Mouse (Mus musculus) liver, postnatal 0 days (tissue): ENCODE data around the gene Cbfa2t3. TPM values are rescaled to one million over a fixed set of nuclear protein-coding genes. Genes with fewer than 3 reads are reported as not detected.

Experiments used
- ATAC-seq: fragments of 200-750 bp; cut with Nextera tagmentation; 2 replicates; pipeline ENCODE4 v1.8.0; 2017; ENCODE audit warnings: mild to moderate bottlenecking, moderate library complexity
- DNase-seq: peaks from one replicate; pipeline ENCODE4 v3.0.0-alpha.2; 2016
- H3K27ac ChIP-seq: fragments of 300-500 bp; sonication (generic); 2 replicates; pipeline ENCODE4 v1.5.1; 2014; ENCODE audit warnings: antibody characterized with exemption, moderate library complexity, mild to moderate bottlenecking, low read depth
- H3K27me3 ChIP-seq: fragments of 300-500 bp; sonication (generic); 2 replicates; pipeline ENCODE4 v1.6.1; 2014; ENCODE audit warnings: low read length, control low read depth, mixed read lengths; ENCODE audit not compliant: insufficient read depth
- H3K36me3 ChIP-seq: fragments of 300-500 bp; sonication (generic); replicated peaks from 2 replicates; pipeline ENCODE4 v1.6.1; 2014; ENCODE audit warnings: mild to moderate bottlenecking, control low read depth, low read length, moderate library complexity, mixed read lengths; ENCODE audit not compliant: insufficient read depth
- H3K4me1 ChIP-seq: fragments of 300-500 bp; sonication (generic); 2 replicates; pipeline ENCODE4 v1.6.1; 2014; ENCODE audit warnings: antibody characterized with exemption, mild to moderate bottlenecking, control low read depth; ENCODE audit not compliant: insufficient read depth
- H3K4me2 ChIP-seq: fragments of 300-500 bp; sonication (generic); 2 replicates; pipeline ENCODE4 v1.6.1; 2014; ENCODE audit warnings: low read depth, mild to moderate bottlenecking, low read length, moderate library complexity, mixed read lengths
- H3K4me3 ChIP-seq: fragments of 300-500 bp; sonication (generic); 2 replicates; pipeline ENCODE4 v1.5.1; 2014; ENCODE audit warnings: low read depth, low read length
- H3K9ac ChIP-seq: fragments of 300-500 bp; sonication (generic); replicated peaks from 2 replicates; pipeline ENCODE4 v1.6.1; 2014; ENCODE audit warnings: mild to moderate bottlenecking, moderate library complexity
- H3K9me3 ChIP-seq: fragments of 300-500 bp; sonication (generic); 2 replicates; pipeline ENCODE4 v1.6.1; 2016; ENCODE audit warnings: mild to moderate bottlenecking, control low read depth, low read length, mixed read lengths
- CTCF ChIP-seq: sonication (generic); IDR thresholded peaks from 2 replicates; pipeline ENCODE4 v1.5.1; 2016; ENCODE audit warnings: antibody characterized with exemption, low read depth
- EP300 ChIP-seq: IDR thresholded peaks from 2 replicates; pipeline ENCODE4 v1.6.1; 2016; ENCODE audit warnings: antibody characterized with exemption, low read depth, mild to moderate bottlenecking
- WGBS: fragments of 180-500 bp; shearing (Covaris S2); extraction: QIAGEN DNeasy Blood & Tissue Kit; methylation state at CpG from one replicate; pipeline ENCODE4 v1.1.7; 2014; ENCODE audit not compliant: insufficient replicate concordance; 5-methylcytosine and 5-hydroxymethylcytosine counted together
- polyA plus RNA-seq: library from polyadenylated mRNA; unstranded; fragments of >200 nt; fragmentation: Nextera tagmentation; extraction: Ambion mirVana; gene quantifications from 2 replicates; pipeline ENCODE4 v1.2.1, GENCODE M21; 2015

Gene Cbfa2t3
- polyA plus RNA-seq, 1 experiment from 2014 or later: 2.4 TPM

DNA sequence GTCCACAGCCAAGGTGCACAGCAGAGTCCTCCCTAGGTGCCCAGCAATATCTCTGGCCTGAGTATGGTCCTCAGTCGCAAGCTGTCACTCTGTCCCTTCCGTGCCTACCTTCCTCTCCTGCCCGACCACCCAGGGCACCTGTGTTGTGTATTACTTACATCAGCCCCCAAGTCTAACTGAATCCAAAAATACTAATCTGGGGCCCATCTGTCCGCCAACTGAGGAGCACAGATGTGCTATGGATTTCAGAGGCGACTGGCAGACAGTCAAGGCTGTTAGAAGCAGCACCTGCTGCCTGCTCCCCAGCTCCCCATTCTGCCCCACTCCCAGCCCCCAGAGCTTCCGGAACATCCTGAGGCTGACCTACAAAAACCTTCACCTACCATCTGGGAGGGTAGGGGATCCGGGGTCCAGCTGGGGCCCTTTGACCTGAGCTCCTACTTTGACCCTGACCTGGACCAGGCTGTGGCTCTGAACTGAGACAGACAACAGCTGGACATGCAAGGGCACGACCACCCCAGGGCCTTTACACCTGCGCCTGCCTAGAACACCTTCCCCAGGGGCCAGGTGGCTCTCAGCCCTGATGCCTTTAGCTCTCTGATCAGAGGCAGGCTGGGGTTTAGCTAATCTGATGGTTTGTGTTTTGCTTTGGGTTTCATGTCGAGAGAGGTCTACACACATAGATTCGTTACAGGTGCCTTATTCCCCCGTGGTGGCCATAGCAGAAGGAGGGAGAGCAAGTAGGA is 13.7 kb upstream of the Cbfa2t3 start:
- peak overlapping the region; percentile 11; the same call in 1 of the 2 replicates for H3K9ac ChIP-seq
- H3K4me2 ChIP-seq: peak overlapping the region; percentile 16; the same call in 1 of the 2 replicates
- no peak overlapping the region for H3K4me3 ChIP-seq
- whole genome bisulfite sequencing: 42% methylated on average over 12 of the region's 12 CpGs
- H3K9me3 ChIP-seq: no peaks in the 10 kb centered on the region
- peak; percentile 13; the same call in 1 of the 2 replicates for ATAC-seq
- DNase-seq: no peak
- no peak overlapping the region for H3K27ac ChIP-seq
- no peaks in the 10 kb centered on the region for H3K36me3 ChIP-seq
- TF ChIP-seq CTCF (no peak), EP300 (no peak)
- H3K27me3 ChIP-seq: peaks cover 10% of the 10 kb centered on the region
- peaks cover 28% of the 10 kb centered on the region for H3K4me1 ChIP-seq

DNA sequence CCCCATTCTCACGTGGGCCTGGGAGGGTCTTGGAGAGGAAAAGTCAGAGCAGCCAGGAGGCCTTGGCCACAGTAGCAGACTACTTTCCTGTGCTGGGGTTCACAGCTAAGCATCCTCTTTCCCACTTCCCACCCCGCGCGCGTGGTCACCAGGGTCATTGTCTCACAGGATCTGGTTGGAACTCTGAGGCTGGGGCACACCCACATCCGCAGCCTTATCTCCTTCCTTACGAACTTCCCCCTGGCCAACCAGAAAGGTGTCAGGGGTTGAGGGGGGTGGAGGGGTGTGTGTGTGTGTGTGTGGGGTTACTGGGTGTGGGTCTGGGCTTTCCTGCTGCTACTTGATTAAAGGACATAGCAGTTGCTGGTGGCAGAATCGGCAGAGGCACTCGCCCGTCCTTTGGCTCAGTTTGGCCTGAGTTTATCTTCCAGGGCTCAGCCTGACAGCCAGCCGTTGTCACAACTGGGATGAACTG is 13.0 kb upstream of the Cbfa2t3 start:
- Histone ChIP-seq H3K4me3 (no peak overlapping the region), H3K9ac (peak overlapping the region; percentile 11; the same call in 1 of the 2 replicates), H3K36me3 (no peaks in the 10 kb centered on the region), H3K27me3 (peaks cover 10% of the 10 kb centered on the region), H3K27ac (no peak overlapping the region), H3K9me3 (no peaks in the 10 kb centered on the region), H3K4me2 (peak overlapping the region; percentile 16), H3K4me1 (peaks cover 28% of the 10 kb centered on the region)
- ATAC-seq (peak; percentile 69), DNase-seq (peak; percentile 63)
- WGBS: 23% methylated on average over 11 of the region's 11 CpGs
- TF ChIP-seq CTCF (no peak), EP300 (peak; percentile 86)

DNA sequence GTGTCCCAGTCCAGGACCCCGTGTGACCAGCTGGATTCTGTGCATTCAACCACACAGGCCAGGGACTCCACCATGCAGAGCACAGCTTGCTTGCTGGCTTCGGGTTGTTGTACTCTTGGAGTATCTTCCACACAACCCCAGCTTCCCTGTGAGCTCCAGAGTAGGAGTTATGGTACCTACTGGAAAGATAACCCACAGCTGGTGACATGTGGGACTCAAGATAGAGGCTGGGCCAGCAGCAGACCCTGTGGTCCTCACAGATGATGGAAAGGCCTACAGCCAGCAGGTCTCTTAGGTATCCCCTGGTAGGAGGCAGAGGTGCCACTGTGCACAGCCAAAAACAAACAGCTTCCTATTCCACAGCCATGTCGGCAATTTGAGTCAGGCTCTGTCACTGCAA is 12.6 kb upstream of the Cbfa2t3 start:
- TF ChIP-seq EP300: no peak
- TF ChIP-seq CTCF: no peak
- DNase-seq: no peak
- Histone ChIP-seq H3K9me3 (no peaks in the 10 kb centered on the region), H3K9ac (no peak overlapping the region), H3K4me1 (peaks cover 28% of the 10 kb centered on the region), H3K27ac (no peak overlapping the region), H3K4me2 (peak overlapping the region; percentile 16; the same call in 1 of the 2 replicates), H3K27me3 (peaks cover 6% of the 10 kb centered on the region), H3K4me3 (no peak overlapping the region), H3K36me3 (no peaks in the 10 kb centered on the region)
- WGBS: 36% methylated on average over 3 of the region's 3 CpGs
- ATAC-seq: peak; percentile 6

DNA sequence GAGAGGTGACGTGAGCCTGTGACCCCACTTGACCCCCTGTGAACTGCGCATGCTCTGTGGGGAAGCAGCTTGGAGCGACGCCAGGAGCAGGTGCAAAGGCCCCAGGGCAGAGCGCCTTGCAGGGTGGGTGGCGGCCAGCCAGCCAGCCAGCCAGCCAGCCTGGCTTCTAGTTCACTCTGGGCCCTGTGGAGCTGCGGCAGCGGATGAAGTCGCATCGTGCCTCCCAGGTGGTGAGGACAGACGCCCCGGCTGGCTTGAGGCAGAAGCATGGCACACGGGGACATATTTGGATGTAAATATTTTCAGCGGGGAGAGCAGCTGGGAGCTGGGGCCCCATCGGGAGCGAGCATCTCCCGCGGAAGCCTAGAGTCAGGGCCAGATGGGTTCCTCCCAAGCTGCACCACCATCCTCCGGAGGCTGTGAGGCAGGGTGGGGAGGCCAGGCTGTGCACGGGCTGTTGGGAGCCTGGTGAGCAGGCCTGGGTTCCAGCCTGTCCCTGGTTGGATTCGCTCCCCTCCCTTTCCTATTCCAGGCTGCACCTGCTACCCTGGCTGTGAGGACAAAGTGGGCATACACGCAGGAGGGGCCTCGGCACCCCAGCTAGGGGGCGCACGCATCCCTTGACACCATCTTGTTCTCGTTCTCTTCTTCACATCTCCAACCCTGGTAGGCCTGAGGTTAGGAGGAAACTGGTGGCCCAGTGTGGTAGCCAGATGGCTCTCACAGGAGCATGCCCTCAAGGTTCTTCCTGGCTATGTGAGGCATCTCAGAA is 10.6 kb upstream of the Cbfa2t3 start:
- Histone ChIP-seq H3K9ac (no peak overlapping the region), H3K27me3 (peaks cover 7% of the 10 kb centered on the region; the same call in 1 of the 2 replicates), H3K4me1 (peaks cover 29% of the 10 kb centered on the region), H3K9me3 (no peaks in the 10 kb centered on the region), H3K27ac (no peak overlapping the region), H3K4me2 (no peak overlapping the region), H3K36me3 (no peaks in the 10 kb centered on the region), H3K4me3 (no peak overlapping the region)
- 62% methylated on average over 26 of the region's 26 CpGs for WGBS
- TF ChIP-seq CTCF (peak; percentile 55), EP300 (no peak)
- ATAC-seq: peak; percentile 20; the same call in 1 of the 2 replicates
- peak; percentile 56 for DNase-seq

GRCm38 (mm10) chr8:122707184-122707583 is 8.3 kb upstream of the Cbfa2t3 start:
- TF ChIP-seq CTCF: no peak
- TF ChIP-seq EP300: no peak
- H3K36me3 ChIP-seq: no peaks in the 10 kb centered on the region
- 55% methylated on average over 4 of the region's 4 CpGs for WGBS
- peaks cover 24% of the 10 kb centered on the region for H3K4me1 ChIP-seq
- DNase-seq (no peak), ATAC-seq (no peak)
- no peak overlapping the region for H3K4me3 ChIP-seq
- H3K27me3 ChIP-seq: peaks cover 7% of the 10 kb centered on the region; the same call in 1 of the 2 replicates
- H3K9me3 ChIP-seq: no peaks in the 10 kb centered on the region
- H3K9ac ChIP-seq: no peak overlapping the region
- H3K4me2 ChIP-seq: no peak overlapping the region
- H3K27ac ChIP-seq: no peak overlapping the region

- Histone ChIP-seq H3K27ac (no peak overlapping the region), H3K4me3 (no peak overlapping the region), H3K9me3 (no peaks in the 10 kb centered on the region), H3K36me3 (no peaks in the 10 kb centered on the region), H3K4me2 (no peak overlapping the region), H3K4me1 (peaks cover 24% of the 10 kb centered on the region), H3K27me3 (peaks cover 7% of the 10 kb centered on the region; the same call in 1 of the 2 replicates), H3K9ac (no peak overlapping the region)
- DNase-seq (no peak), ATAC-seq (no peak)
- TF ChIP-seq CTCF: no peak
- TF ChIP-seq EP300: no peak
- 68% methylated on average over 12 of the region's 12 CpGs for WGBS
These were observed 7.1 kb upstream of the Cbfa2t3 start for GRCm38 (mm10) chr8:122705901-122706561.
